Mouse (Mus musculus) stomach, embryonic 14.5 days (tissue): Measurements from ENCODE around the gene B430306N03Rik. TPM values are rescaled to one million over a fixed set of nuclear protein-coding genes. Genes with fewer than 3 reads are reported as not detected.

Experiments
- ATAC-seq: fragments of 200-750 bp; cut with Nextera tagmentation; 2 replicates; pipeline ENCODE4 v1.8.0; 2017; ENCODE audit warnings: low read depth, moderate TSS enrichment; ENCODE audit not compliant: insufficient number of reproducible peaks, insufficient read depth, low FRiP score
- H3K27ac ChIP-seq: fragments of 300-500 bp; sonication (generic); 2 replicates; pipeline ENCODE4 v1.5.1; 2014; ENCODE audit warnings: mild to moderate bottlenecking, low read length, moderate library complexity, mixed read lengths
- H3K27me3 ChIP-seq: fragments of 300-500 bp; sonication (generic); 2 replicates; pipeline ENCODE4 v1.6.1; 2014; ENCODE audit warnings: low read length, control low read depth, mixed read lengths; ENCODE audit not compliant: control insufficient read depth, insufficient read depth
- H3K36me3 ChIP-seq: fragments of 300-500 bp; sonication (generic); 2 replicates; pipeline ENCODE4 v1.6.1; 2014; ENCODE audit warnings: mild to moderate bottlenecking, control low read depth, low read length, moderate library complexity, mixed read lengths; ENCODE audit not compliant: control insufficient read depth, insufficient read depth
- H3K4me1 ChIP-seq: fragments of 300-500 bp; sonication (generic); 2 replicates; pipeline ENCODE4 v1.6.1; 2014; ENCODE audit warnings: low read length, control low read depth, mixed read lengths; ENCODE audit not compliant: control insufficient read depth, insufficient read depth
- H3K4me2 ChIP-seq: fragments of 300-500 bp; sonication (generic); replicated peaks from 2 replicates; pipeline ENCODE4 v1.6.1; 2014; ENCODE audit warnings: low read depth, low read length, control low read depth
- H3K4me3 ChIP-seq: fragments of 300-500 bp; sonication (generic); 2 replicates; pipeline ENCODE4 v1.5.1; 2014; ENCODE audit warnings: low read depth, low read length, control low read depth
- H3K9ac ChIP-seq: fragments of 300-500 bp; sonication (generic); replicated peaks from 2 replicates; pipeline ENCODE4 v1.6.1; 2014; ENCODE audit warnings: low read depth, mild to moderate bottlenecking, control low read depth, low read length, moderate library complexity, mixed read lengths
- H3K9me3 ChIP-seq: fragments of 300-500 bp; sonication (generic); 2 replicates; pipeline ENCODE4 v1.6.1; 2016; ENCODE audit warnings: low read depth, low read length, control low read depth; ENCODE audit not compliant: control insufficient read depth
- WGBS: fragments of 180-500 bp; shearing (Covaris S2); extraction: QIAGEN DNeasy Blood & Tissue Kit; methylation state at CpG from one replicate; pipeline ENCODE4 v1.1.7; 2014; 5-methylcytosine and 5-hydroxymethylcytosine counted together
- polyA plus RNA-seq: library from polyadenylated mRNA; unstranded; fragments of >200 nt; fragmentation: Nextera tagmentation; extraction: Ambion mirVana; gene quantifications from 2 replicates; pipeline ENCODE4 v1.2.1, GENCODE M21; 2014

B430306N03Rik gene
- polyA plus RNA-seq, 1 experiment from 2014 or later: 0.51 TPM

GRCm38 (mm10) chr17:48293500-48294194, 22.3 kb upstream of the B430306N03Rik start:
- ATAC-seq: no peak
- no peaks in the 10 kb centered on the region for H3K4me1 ChIP-seq
- H3K9me3 ChIP-seq: no peaks in the 10 kb centered on the region
- H3K4me3 ChIP-seq: no peak overlapping the region
- no peak overlapping the region for H3K9ac ChIP-seq
- no peak overlapping the region for H3K27ac ChIP-seq
- no peak overlapping the region for H3K4me2 ChIP-seq
- H3K27me3 ChIP-seq: no peaks in the 10 kb centered on the region
- H3K36me3 ChIP-seq: no peaks in the 10 kb centered on the region
- 87% methylated on average over 5 of the region's 5 CpGs for WGBS

GRCm38 (mm10) chr17:48299203-48299602, 16.7 kb upstream of the B430306N03Rik start, which contains the start of gene Treml2:
TSS of gene Treml2 (plus strand) at chr17:48299498.
- no peaks in the 10 kb centered on the region for H3K4me1 ChIP-seq
- no peaks in the 10 kb centered on the region for H3K36me3 ChIP-seq
- H3K27ac ChIP-seq: no peak within 1 kb of the TSS
- 15% methylated on average over 3 of the region's 4 CpGs for WGBS
- H3K4me3 ChIP-seq: no peak within 1 kb of the TSS
- peak; percentile 30; the same call in 1 of the 2 replicates for ATAC-seq
- H3K9ac ChIP-seq: no peak within 1 kb of the TSS
- H3K4me2 ChIP-seq: no peak within 1 kb of the TSS
- no peaks in the 10 kb centered on the region for H3K27me3 ChIP-seq
- H3K9me3 ChIP-seq: no peaks in the 10 kb centered on the region

- no peak overlapping the region for H3K27ac ChIP-seq
- no peak for ATAC-seq
- no peak overlapping the region for H3K4me3 ChIP-seq
- H3K36me3 ChIP-seq: no peaks in the 10 kb centered on the region
- no peak overlapping the region for H3K9ac ChIP-seq
- no peaks in the 10 kb centered on the region for H3K4me1 ChIP-seq
- H3K9me3 ChIP-seq: no peaks in the 10 kb centered on the region
- 52% methylated on average over 7 of the region's 7 CpGs for WGBS
- H3K4me2 ChIP-seq: no peak overlapping the region
- no peaks in the 10 kb centered on the region for H3K27me3 ChIP-seq
Observed at GRCm38 (mm10) chr17:48299756-48300155, 16.2 kb upstream of the B430306N03Rik start.

- H3K27me3 ChIP-seq: no peaks in the 10 kb centered on the region
- no peak overlapping the region for H3K4me2 ChIP-seq
- ATAC-seq: no peak
- H3K9ac ChIP-seq: no peak overlapping the region
- H3K36me3 ChIP-seq: no peaks in the 10 kb centered on the region
- H3K9me3 ChIP-seq: no peaks in the 10 kb centered on the region
- H3K4me3 ChIP-seq: no peak overlapping the region
- no peaks in the 10 kb centered on the region for H3K4me1 ChIP-seq
- WGBS: 57% methylated on average over 7 of the region's 7 CpGs
- H3K27ac ChIP-seq: no peak overlapping the region
Observed at GRCm38 (mm10) chr17:48300199-48300598, 15.7 kb upstream of the B430306N03Rik start.

GRCm38 (mm10) chr17:48300861-48301260, 15.1 kb upstream of the B430306N03Rik start:
- no peak for ATAC-seq
- H3K9me3 ChIP-seq: no peaks in the 10 kb centered on the region
- no peak overlapping the region for H3K4me2 ChIP-seq
- no peaks in the 10 kb centered on the region for H3K36me3 ChIP-seq
- H3K27me3 ChIP-seq: no peaks in the 10 kb centered on the region
- no peak overlapping the region for H3K27ac ChIP-seq
- H3K4me1 ChIP-seq: no peaks in the 10 kb centered on the region
- no peak overlapping the region for H3K4me3 ChIP-seq
- no peak overlapping the region for H3K9ac ChIP-seq
- WGBS: 69% methylated on average over 9 of the region's 9 CpGs

- no peak overlapping the region for H3K27ac ChIP-seq
- WGBS: 89% methylated on average over 5 of the region's 5 CpGs
Observed at GRCm38 (mm10) chr17:48301792-48302191, 14.1 kb upstream of the B430306N03Rik start.

GRCm38 (mm10) chr17:48312124-48312523, 3.8 kb upstream of the B430306N03Rik start:
- Histone ChIP-seq H3K9me3 (no peaks in the 10 kb centered on the region), H3K4me2 (no peak overlapping the region), H3K4me1 (no peaks in the 10 kb centered on the region), H3K4me3 (no peak overlapping the region), H3K9ac (no peak overlapping the region), H3K27ac (no peak overlapping the region), H3K27me3 (no peaks in the 10 kb centered on the region), H3K36me3 (no peaks in the 10 kb centered on the region)
- no peak for ATAC-seq
- 65% methylated on average over 2 of the region's 2 CpGs for WGBS

More at GRCm38 (mm10) chr17:48301792-48302191, 14.1 kb upstream of the B430306N03Rik start:
- no peaks in the 10 kb centered on the region for H3K4me1 ChIP-seq
- H3K4me3 ChIP-seq: no peak overlapping the region
- H3K36me3 ChIP-seq: no peaks in the 10 kb centered on the region
- H3K9me3 ChIP-seq: no peaks in the 10 kb centered on the region
- H3K27me3 ChIP-seq: no peaks in the 10 kb centered on the region
- no peak overlapping the region for H3K9ac ChIP-seq
- no peak overlapping the region for H3K4me2 ChIP-seq
- ATAC-seq: no peak

GRCm38 (mm10) chr17:48318686-48319085, 2.7 kb downstream of the B430306N03Rik start:
- no peak for ATAC-seq
- 96% methylated on average over 1 of the region's 1 CpGs for WGBS
- Histone ChIP-seq H3K4me2 (no peak overlapping the region), H3K27ac (no peak overlapping the region), H3K4me3 (no peak overlapping the region), H3K4me1 (no peaks in the 10 kb centered on the region), H3K27me3 (no peaks in the 10 kb centered on the region), H3K9me3 (no peaks in the 10 kb centered on the region), H3K9ac (no peak overlapping the region), H3K36me3 (no peaks in the 10 kb centered on the region)

- no peaks in the 10 kb centered on the region for H3K27me3 ChIP-seq
- H3K9me3 ChIP-seq: no peaks in the 10 kb centered on the region
- H3K4me3 ChIP-seq: no peak overlapping the region
- 70% methylated on average over 2 of the region's 2 CpGs for WGBS
- no peak overlapping the region for H3K4me2 ChIP-seq
- H3K4me1 ChIP-seq: no peaks in the 10 kb centered on the region
- H3K9ac ChIP-seq: no peak overlapping the region
- H3K27ac ChIP-seq: no peak overlapping the region
- no peaks in the 10 kb centered on the region for H3K36me3 ChIP-seq
- no peak for ATAC-seq
Observed at GRCm38 (mm10) chr17:48321279-48321678, 5.3 kb downstream of the B430306N03Rik start.
